Mouse (Mus musculus) E14TG2a.4 (cell line): ENCODE measurements around the gene Pxylp1.

Experiments
- CTCF ChIP-seq: conservative IDR thresholded peaks from 2 replicates; pipeline ENCODE4 v1.5.1; 2014; ENCODE audit warnings: low read length
- NANOG ChIP-seq: IDR thresholded peaks from 2 replicates; pipeline ENCODE4 v1.6.1; 2014; ENCODE audit warnings: borderline replicate concordance, low read length, mixed read lengths

GRCm38 (mm10) chr9:96851634-96852033 lies 40.8 kb downstream of the Pxylp1 start:
- TF ChIP-seq CTCF = no peak
- TF ChIP-seq NANOG = no peak
